Mouse (Mus musculus): ENCODE measurements around the gene Zfp941. TPM values are rescaled to one million over a fixed set of nuclear protein-coding genes. Genes with fewer than 3 reads are reported as not detected.
A peak's percentile ranks its signal among the peaks of the same experiment; 100 is the strongest.

Gene Zfp941
- polyA plus RNA-seq, 1 experiment from 2014 or later: 2.0 TPM

- H3K36me3 ChIP-seq: no peaks in the 10 kb centered on the region
- 38% methylated on average over 2 of the region's 2 CpGs for WGBS
- H3K4me2 ChIP-seq (replicated peaks): peak overlapping the region; percentile 43
- no peak overlapping the region for H3K9ac ChIP-seq
- no peaks in the 10 kb centered on the region for H3K27me3 ChIP-seq (replicated peaks)
- no peak; the same call in 1 of the 2 replicates for ATAC-seq
- H3K4me3 ChIP-seq (replicated peaks): no peak overlapping the region; the same call in 1 of the 2 replicates
- no peaks in the 10 kb centered on the region for H3K9me3 ChIP-seq
- 0 out of 2 replicates have a peak, but pooled peaks cover 5% of the 10 kb centered on the region for H3K4me1 ChIP-seq (replicated peaks)
- no peak overlapping the region for H3K27ac ChIP-seq
These were observed 13.7 kb upstream of the Zfp941 start for GRCm38 (mm10) chr7:140835758-140836087.

DNA sequence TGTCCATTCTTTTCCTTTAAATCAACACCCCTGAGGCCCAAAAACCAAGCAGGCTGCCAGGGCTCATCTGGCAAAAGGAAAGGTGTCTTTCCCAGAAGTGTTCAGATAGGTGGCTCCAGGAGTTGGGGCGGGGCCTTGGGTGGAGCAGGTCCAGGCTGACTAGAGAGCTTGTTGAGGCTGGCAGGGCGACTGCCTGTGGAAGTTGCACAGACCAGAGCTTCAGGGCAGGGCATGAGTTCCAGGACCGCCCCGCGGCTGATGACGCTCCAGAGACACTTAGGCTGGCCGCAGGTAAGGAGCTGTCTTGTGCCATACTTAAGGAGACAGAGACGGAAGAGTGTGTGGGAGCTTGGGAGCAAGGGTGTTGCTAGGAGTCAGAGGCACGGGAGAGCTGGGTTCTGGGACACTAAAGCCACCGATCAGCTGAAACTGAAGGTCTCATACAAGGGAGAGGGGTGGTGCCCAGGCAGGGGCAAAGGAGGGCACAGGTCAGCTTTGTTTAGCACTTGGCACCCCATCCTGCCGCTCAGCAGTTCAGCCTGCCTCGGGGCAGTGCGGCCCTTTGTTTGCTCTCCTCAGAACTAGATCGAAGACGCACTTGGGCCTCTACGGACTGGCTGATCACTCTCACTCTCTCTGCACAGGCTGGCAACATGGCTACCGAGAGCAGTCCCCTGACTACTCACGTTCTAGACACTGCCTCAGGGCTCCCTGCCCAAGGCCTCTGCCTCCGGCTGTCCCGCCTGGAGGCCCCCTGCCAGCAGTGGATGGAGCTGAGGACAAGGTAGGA lies 13.2 kb upstream of the Zfp941 start, which contains the start of gene Urah:
Gene Urah, plus strand, starts transcription at position 51 of the 790 bp plus-strand sequence.
- 36% methylated on average over 20 of the region's 20 CpGs for WGBS
- Histone ChIP-seq H3K9ac (no peak within 1 kb of the TSS), H3K27ac (no peak within 1 kb of the TSS), H3K4me3 (replicated peaks) (no peak within 1 kb of the TSS; the same call in 1 of the 2 replicates), H3K4me2 (replicated peaks) (peak within 1 kb of the TSS; percentile 43), H3K36me3 (no peaks in the 10 kb centered on the region), H3K9me3 (no peaks in the 10 kb centered on the region), H3K4me1 (replicated peaks) (0 out of 2 replicates have a peak, but pooled peaks cover 5% of the 10 kb centered on the region), H3K27me3 (replicated peaks) (no peaks in the 10 kb centered on the region)
- peak; percentile 83 for ATAC-seq

- Histone ChIP-seq H3K27me3 (replicated peaks) (no peaks in the 10 kb centered on the region), H3K4me2 (replicated peaks) (no peak overlapping the region), H3K36me3 (no peaks in the 10 kb centered on the region), H3K9me3 (no peaks in the 10 kb centered on the region), H3K4me3 (replicated peaks) (no peak overlapping the region), H3K9ac (no peak overlapping the region), H3K27ac (no peak overlapping the region), H3K4me1 (replicated peaks) (0 out of 2 replicates have a peak, but pooled peaks cover 5% of the 10 kb centered on the region)
- WGBS: 83% methylated on average over 4 of the region's 4 CpGs
- ATAC-seq: no peak
These were observed 11.4 kb upstream of the Zfp941 start for GRCm38 (mm10) chr7:140833341-140833740.

GRCm38 (mm10) chr7:140831447-140831846 lies 9.5 kb upstream of the Zfp941 start:
- no peak for ATAC-seq
- no peaks in the 10 kb centered on the region for H3K27me3 ChIP-seq (replicated peaks)
- no peak overlapping the region for H3K9ac ChIP-seq
- no peak overlapping the region for H3K4me3 ChIP-seq (replicated peaks)
- 55% methylated on average over 6 of the region's 6 CpGs for WGBS
- no peak overlapping the region for H3K27ac ChIP-seq
- 0 out of 2 replicates have a peak, but pooled peaks cover 8% of the 10 kb centered on the region for H3K4me1 ChIP-seq (replicated peaks)
- H3K9me3 ChIP-seq: no peaks in the 10 kb centered on the region
- no peaks in the 10 kb centered on the region for H3K36me3 ChIP-seq
- H3K4me2 ChIP-seq (replicated peaks): no peak overlapping the region

- 27% methylated on average over 8 of the region's 8 CpGs for WGBS
- Histone ChIP-seq H3K4me1 (replicated peaks) (0 out of 2 replicates have a peak, but pooled peaks cover 3% of the 10 kb centered on the region), H3K4me2 (replicated peaks) (peak overlapping the region; percentile 34; the same call in 1 of the 2 replicates), H3K36me3 (no peaks in the 10 kb centered on the region), H3K9ac (no peak overlapping the region), H3K4me3 (replicated peaks) (no peak overlapping the region), H3K27me3 (replicated peaks) (no peaks in the 10 kb centered on the region), H3K27ac (no peak overlapping the region), H3K9me3 (no peaks in the 10 kb centered on the region)
- peak; percentile 87 for ATAC-seq
These were observed 6.3 kb upstream of the Zfp941 start for GRCm38 (mm10) chr7:140828171-140828881.

GRCm38 (mm10) chr7:140822731-140823130 lies 753 bp upstream of the Zfp941 start:
- no peak overlapping the region for H3K4me3 ChIP-seq (replicated peaks)
- 0 out of 2 replicates have a peak, but pooled peaks cover 2% of the 10 kb centered on the region for H3K4me1 ChIP-seq (replicated peaks)
- no peak overlapping the region for H3K9ac ChIP-seq
- H3K9me3 ChIP-seq: no peaks in the 10 kb centered on the region
- H3K4me2 ChIP-seq (replicated peaks): no peak overlapping the region
- H3K27ac ChIP-seq: no peak overlapping the region
- no peaks in the 10 kb centered on the region for H3K27me3 ChIP-seq (replicated peaks)
- ATAC-seq: no peak
- no peaks in the 10 kb centered on the region for H3K36me3 ChIP-seq
- WGBS: 92% methylated on average over 4 of the region's 4 CpGs

DNA sequence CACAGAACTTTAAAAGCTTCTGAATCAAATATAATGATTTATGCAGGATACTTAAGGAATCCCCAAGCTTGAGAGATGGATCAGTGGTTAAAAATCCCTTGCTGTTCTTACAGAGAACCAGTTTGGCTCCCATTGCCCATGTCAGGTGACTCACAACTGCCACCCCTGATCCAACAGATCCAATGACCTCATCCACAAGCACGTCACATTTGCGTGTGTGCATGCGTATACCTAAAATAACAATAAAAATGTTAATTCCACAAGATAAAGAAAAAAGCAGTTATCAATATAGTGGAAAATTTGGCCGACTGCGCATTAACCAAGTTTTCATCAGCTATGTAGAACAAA lies 699 bp downstream of the Zfp941 start:
- WGBS: 49% methylated on average over 5 of the region's 5 CpGs
- Histone ChIP-seq H3K9ac (no peak overlapping the region; the same call in 1 of the 2 replicates), H3K36me3 (no peaks in the 10 kb centered on the region), H3K9me3 (no peaks in the 10 kb centered on the region), H3K4me3 (replicated peaks) (peak overlapping the region; percentile 42), H3K27ac (no peak overlapping the region), H3K27me3 (replicated peaks) (no peaks in the 10 kb centered on the region), H3K4me1 (replicated peaks) (0 out of 2 replicates have a peak, but pooled peaks cover 2% of the 10 kb centered on the region), H3K4me2 (replicated peaks) (peak overlapping the region; percentile 78)
- ATAC-seq: no peak

DNA sequence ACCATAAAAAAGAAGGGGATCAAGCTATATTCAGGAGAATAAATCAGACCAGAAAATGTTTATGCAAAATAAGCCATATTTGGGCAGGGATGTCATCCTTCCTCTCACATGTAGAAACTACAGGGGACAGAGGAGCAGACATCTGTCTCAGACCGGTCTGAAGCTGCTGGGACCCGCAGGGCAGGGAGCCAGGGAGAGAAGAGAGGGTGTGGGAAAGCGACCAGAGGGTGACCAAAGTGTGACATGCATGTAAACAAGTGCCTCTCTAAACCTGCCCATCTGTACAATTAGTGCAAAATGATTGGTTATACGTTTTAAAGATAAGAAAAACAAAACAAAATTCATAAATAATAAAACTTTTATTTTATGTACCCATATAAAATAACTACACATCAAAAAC lies 1.8 kb downstream of the Zfp941 start:
- no peaks in the 10 kb centered on the region for H3K9me3 ChIP-seq

DNA sequence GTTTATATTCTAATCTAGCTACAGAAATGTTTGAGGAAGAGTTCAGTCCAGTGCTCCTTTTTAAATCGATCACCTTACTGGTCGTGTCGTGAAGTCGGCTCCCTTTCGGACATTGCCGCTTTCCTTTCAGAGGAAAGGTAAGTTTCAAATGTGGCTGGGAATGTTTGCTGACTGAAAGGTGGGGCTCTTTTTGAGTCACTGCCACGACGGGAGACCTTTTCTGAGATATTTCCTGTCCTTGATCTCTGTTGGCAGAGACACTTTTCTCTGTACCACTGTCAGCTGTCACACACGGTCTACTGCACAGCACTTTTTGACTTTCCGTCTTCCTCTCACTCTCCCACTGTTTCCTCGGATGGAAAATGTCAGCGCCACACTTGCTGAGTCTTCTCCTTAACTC lies 9.1 kb downstream of the Zfp941 start:
- WGBS: 89% methylated on average over 12 of the region's 12 CpGs
- Histone ChIP-seq H3K9ac (no peak overlapping the region), H3K27ac (no peak overlapping the region), H3K36me3 (no peaks in the 10 kb centered on the region), H3K4me3 (replicated peaks) (no peak overlapping the region), H3K4me1 (replicated peaks) (no peaks in the 10 kb centered on the region), H3K9me3 (no peaks in the 10 kb centered on the region), H3K4me2 (replicated peaks) (no peak overlapping the region), H3K27me3 (replicated peaks) (no peaks in the 10 kb centered on the region)
- ATAC-seq: no peak

More for the DNA sequence above, 1.8 kb downstream of the Zfp941 start:
- Histone ChIP-seq H3K4me1 (replicated peaks) (0 out of 2 replicates have a peak, but pooled peaks cover 2% of the 10 kb centered on the region), H3K4me3 (replicated peaks) (no peak overlapping the region), H3K9ac (no peak overlapping the region), H3K36me3 (no peaks in the 10 kb centered on the region), H3K27ac (no peak overlapping the region), H3K27me3 (replicated peaks) (no peaks in the 10 kb centered on the region), H3K4me2 (replicated peaks) (no peak overlapping the region)
- no peak for ATAC-seq
- 51% methylated on average over 4 of the region's 4 CpGs for WGBS

DNA sequence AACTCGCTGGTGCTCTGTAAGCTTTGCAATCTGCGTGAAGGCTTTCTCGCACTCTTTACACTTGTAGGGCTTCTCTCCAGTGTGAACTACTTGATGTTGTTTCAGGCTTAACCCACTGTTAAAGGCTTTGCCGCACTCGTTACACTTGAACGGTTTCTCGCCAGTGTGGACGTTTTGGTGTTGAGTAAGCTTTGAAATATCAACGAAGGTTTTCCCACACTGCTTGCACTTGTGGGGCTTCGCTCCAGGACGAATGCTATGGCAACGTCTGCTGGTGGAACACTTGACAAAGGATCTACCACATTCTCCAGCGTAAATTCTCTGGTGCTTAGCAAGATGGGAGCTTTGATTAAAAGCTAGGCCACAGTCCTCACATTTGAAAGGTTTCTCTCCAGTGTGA lies 10.3 kb downstream of the Zfp941 start:
- Histone ChIP-seq H3K4me1 (replicated peaks) (no peaks in the 10 kb centered on the region), H3K27ac (no peak overlapping the region), H3K4me3 (replicated peaks) (no peak overlapping the region), H3K9ac (no peak overlapping the region), H3K9me3 (no peaks in the 10 kb centered on the region), H3K27me3 (replicated peaks) (no peaks in the 10 kb centered on the region), H3K4me2 (replicated peaks) (no peak overlapping the region), H3K36me3 (no peaks in the 10 kb centered on the region)
- ATAC-seq: no peak
- WGBS: 90% methylated on average over 13 of the region's 13 CpGs

- Histone ChIP-seq H3K27me3 (replicated peaks) (no peaks in the 10 kb centered on the region), H3K27ac (no peak overlapping the region), H3K36me3 (no peaks in the 10 kb centered on the region), H3K9ac (no peak overlapping the region), H3K9me3 (no peaks in the 10 kb centered on the region), H3K4me2 (replicated peaks) (no peak overlapping the region), H3K4me3 (replicated peaks) (no peak overlapping the region), H3K4me1 (replicated peaks) (no peaks in the 10 kb centered on the region)
- no peak for ATAC-seq
- 92% methylated on average over 6 of the region's 6 CpGs for WGBS
These were observed 11.5 kb downstream of the Zfp941 start for GRCm38 (mm10) chr7:140810496-140810895.

- no peaks in the 10 kb centered on the region for H3K27me3 ChIP-seq (replicated peaks)
- no peak overlapping the region for H3K27ac ChIP-seq
- WGBS: 16% methylated on average over 1 of the region's 1 CpGs
- no peak overlapping the region for H3K4me3 ChIP-seq (replicated peaks)
- no peak overlapping the region for H3K9ac ChIP-seq
- no peaks in the 10 kb centered on the region for H3K4me1 ChIP-seq (replicated peaks)
- H3K4me2 ChIP-seq (replicated peaks): no peak overlapping the region
- H3K9me3 ChIP-seq: no peaks in the 10 kb centered on the region
- ATAC-seq: no peak
- no peaks in the 10 kb centered on the region for H3K36me3 ChIP-seq
These were observed 16.3 kb downstream of the Zfp941 start for GRCm38 (mm10) chr7:140805704-140806103.
